ENCODE assay signal across 27 mouse cellular contexts in the genomic region with DNA sequence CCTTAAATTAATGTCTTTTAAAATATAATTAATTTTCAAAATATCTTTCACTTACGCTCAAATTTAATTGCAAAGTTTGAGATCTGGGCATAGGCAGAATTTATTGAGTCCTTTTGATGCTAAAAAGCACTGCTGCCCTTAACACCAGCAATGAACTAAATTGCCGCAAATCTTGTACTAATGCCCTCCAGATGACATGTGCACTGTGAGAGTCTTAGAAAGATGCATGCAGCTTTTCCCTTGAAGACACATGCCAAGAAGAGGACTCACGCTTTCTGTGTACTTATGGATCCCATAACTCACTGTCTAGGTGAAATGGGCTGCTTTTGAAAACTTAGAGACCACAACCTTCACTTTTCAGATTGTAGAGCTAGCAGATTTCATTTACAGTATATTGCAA.
A peak's percentile ranks its signal among the peaks of the same experiment; 100 is the strongest.
DNase-seq lines count a peak whose midpoint lies in the region; ATAC-seq lines count a peak whose summit lies in the region.
"Had no signal": no experiment of that assay in that cellular context is flagged by ENCODE, and none has a peak within 500 bp of the region (broad histone marks: within the 10 kb centered on the region; RNA-seq: fewer than 3 reads in every experiment).

No protein-coding gene starts in this region.

- H3K27ac ChIP-seq in limb, embryonic 11.5 days (replicated peaks; ENCODE audit: low read depth, low read length): no peak overlapping the region
- H3K27ac ChIP-seq in limb, embryonic 10.5 days: no peak overlapping the region
- H3K27ac ChIP-seq in hindbrain, embryonic 12.5 days: no peak overlapping the region
- H3K27ac ChIP-seq: embryonic facial prominence, embryonic 15.5 days; heart, adult 2 months; heart, embryonic 10.5 days; heart, embryonic 13.5 days; hindbrain, embryonic 13.5 days had no signal

- H3K4me1 ChIP-seq in limb, embryonic 11.5 days (ENCODE audit: control insufficient read depth, insufficient read depth, low read length): no peaks in the 10 kb centered on the region
- H3K4me1 ChIP-seq in limb, embryonic 10.5 days: peaks cover 6% of the 10 kb centered on the region
- peaks cover 5% of the 10 kb centered on the region; the same call in 1 of the 2 replicates for H3K4me1 ChIP-seq in hindbrain, embryonic 12.5 days
- H3K4me1 ChIP-seq: embryonic facial prominence, embryonic 15.5 days; heart, embryonic 10.5 days; heart, embryonic 13.5 days had no signal

- WGBS in limb, embryonic 11.5 days: 14% methylated on average over 3 of the region's 3 CpGs
- 18% methylated on average over 3 of the region's 3 CpGs for WGBS in limb, embryonic 10.5 days
- 81% methylated on average over 3 of the region's 3 CpGs for WGBS in hindbrain, embryonic 12.5 days

- H3K36me3 ChIP-seq in limb, embryonic 11.5 days (ENCODE audit: control insufficient read depth, insufficient read depth, low read length): no peaks in the 10 kb centered on the region
- no peaks in the 10 kb centered on the region for H3K36me3 ChIP-seq in limb, embryonic 10.5 days
- no peaks in the 10 kb centered on the region for H3K36me3 ChIP-seq in hindbrain, embryonic 12.5 days
- H3K36me3 ChIP-seq: embryonic facial prominence, embryonic 15.5 days; heart, embryonic 10.5 days; heart, embryonic 13.5 days; hindbrain, embryonic 13.5 days had no signal

- H3K4me2 ChIP-seq in limb, embryonic 11.5 days (ENCODE audit: low read depth, severe bottlenecking): no peak overlapping the region
- no peak overlapping the region for H3K4me2 ChIP-seq in hindbrain, embryonic 12.5 days (replicated peaks)
- H3K4me2 ChIP-seq: embryonic facial prominence, embryonic 15.5 days; heart, embryonic 13.5 days; hindbrain, embryonic 13.5 days had no signal

- no peaks in the 10 kb centered on the region for H3K9me3 ChIP-seq in limb, embryonic 11.5 days (ENCODE audit: control insufficient read depth, low read length)
- H3K9me3 ChIP-seq in limb, embryonic 10.5 days (replicated peaks): no peaks in the 10 kb centered on the region
- H3K9me3 ChIP-seq in hindbrain, embryonic 12.5 days (replicated peaks): no peaks in the 10 kb centered on the region
- H3K9me3 ChIP-seq: embryonic facial prominence, embryonic 15.5 days; heart, embryonic 10.5 days; heart, embryonic 13.5 days; hindbrain, embryonic 13.5 days had no signal

- no peaks in the 10 kb centered on the region for H3K27me3 ChIP-seq in limb, embryonic 11.5 days (ENCODE audit: control insufficient read depth, insufficient read depth, low read length)
- H3K27me3 ChIP-seq in limb, embryonic 10.5 days (ENCODE audit: low read depth, poor library complexity, severe bottlenecking): peaks cover 10% of the 10 kb centered on the region; the same call in 1 of the 2 replicates
- no peaks in the 10 kb centered on the region for H3K27me3 ChIP-seq in hindbrain, embryonic 12.5 days
- H3K27me3 ChIP-seq: embryonic facial prominence, embryonic 15.5 days; heart, embryonic 13.5 days; hindbrain, embryonic 13.5 days had no signal

- H3K9ac ChIP-seq in limb, embryonic 11.5 days (ENCODE audit: low read length): no peak overlapping the region
- H3K9ac ChIP-seq in hindbrain, embryonic 12.5 days: no peak overlapping the region
- H3K9ac ChIP-seq: embryonic facial prominence, embryonic 15.5 days; heart, embryonic 13.5 days; hindbrain, embryonic 13.5 days had no signal

- no peak overlapping the region for H3K4me3 ChIP-seq in limb, embryonic 11.5 days (ENCODE audit: low read depth, low read length)
- no peak overlapping the region for H3K4me3 ChIP-seq in limb, embryonic 10.5 days
- H3K4me3 ChIP-seq in hindbrain, embryonic 12.5 days: no peak overlapping the region
- H3K4me3 ChIP-seq: embryonic facial prominence, embryonic 15.5 days; heart, adult 2 months; heart, embryonic 10.5 days; heart, embryonic 13.5 days; hindbrain, embryonic 13.5 days had no signal

- no peak for ATAC-seq in limb, embryonic 11.5 days (ENCODE audit: insufficient number of reproducible peaks, low FRiP score, low TSS enrichment, low read depth)
- no peak for ATAC-seq in hindbrain, embryonic 12.5 days (ENCODE audit: low FRiP score)
- ATAC-seq: CD4-positive, CD25-positive, alpha-beta regulatory T cell, adult 4 months; forebrain, embryonic 14.5 days; hindbrain, embryonic 16.5 days; inflammation-experienced regulatory T-cells, adult 6 months; intestine, embryonic 16.5 days had no signal

- peak; percentile 35 for DNase-seq in limb, embryonic 11.5 days (ENCODE audit: low spot score)
- no peak for DNase-seq in limb, embryonic 10.5 days (ENCODE audit: low spot score)
- DNase-seq in embryo, embryonic 11 days: peak; percentile 52
- peak; percentile 52 for DNase-seq in forelimb bud, embryonic 11.5 days (ENCODE audit: low read depth, low spot score)
- peak; percentile 40 for DNase-seq in mesoderm, embryonic 11.5 days (ENCODE audit: low read depth, low spot score)
- DNase-seq in cerebellum, adult 11-12 months: no peak
- DNase-seq: adrenal gland, adult 2 months; adrenal gland, postnatal 14 days; cerebellum, adult 18-20 months; cerebellum, adult 9-10 months; cerebellum, postnatal 14 days; gastrocnemius, postnatal 10 days; gastrocnemius, postnatal 36 days; heart, adult 2 months; heart, postnatal 14 days; heart, postnatal 4 days; kidney, adult 18-20 months had no signal

Comparison
In these comparisons a context has a peak if more than half of its experiments do, and no peak if none do; other contexts are left out.
1. DNase-seq: peak in limb, embryonic 11.5 days (single experiment), embryo, embryonic 11 days (single experiment), forelimb bud, embryonic 11.5 days (single experiment) and mesoderm, embryonic 11.5 days (single experiment); none in limb, embryonic 10.5 days (single experiment) and cerebellum, adult 11-12 months (single experiment).